Mouse (Mus musculus) embryonic stem cell, embryonic (primary cell): ENCODE results near the gene Fam53a.

Source experiments
- CTCF ChIA-PET, 4 experiments: fragments of 300-600 bp in 2 of 4; fragments of 350-600 bp in 2 of 4; sonication (Branson Sonifier 250); formaldehyde crosslinking; loops; one replicate each; lab custom pipeline; 2022; ENCODE audit warnings: inconsistent platforms in 2 of 4; lab: Charles Lee
- POLR2A ChIA-PET, 4 experiments: fragments of 300-600 bp in 2 of 4; fragments of 350-600 bp in 2 of 4; sonication (Branson Sonifier 250); formaldehyde crosslinking; loops; one replicate each; lab custom pipeline; 2022; ENCODE audit warnings: antibody characterized with exemption in 4 of 4, inconsistent platforms in 1 of 4; lab: Charles Lee

Fam53a gene

GRCm38 (mm10) chr5:33629301-33629987 lies at the start of gene Fam53a, which contains the start of gene Gm9903:
Fam53a (minus strand) TSS chr5:33629635.
Gm9903 (plus strand) TSS chr5:33629925.
- POLR2A ChIA-PET = interaction anchor here (0.6 to 8.1 kb wide), 58 partner anchors 8 to 740 kb away, joined by 3 to 152 read pairs (median 5); partner anchors contain the start of genes Slbp (in 4 of the 4), Tacc3 (in 3 of the 4), Tmem129 (in 3 of the 4) and Fam193a (in 1 of the 4)

GRCm38 (mm10) chr5:33678244-33678643 lies 48.8 kb upstream of the Fam53a start:
- CTCF ChIA-PET = interaction anchor here (0.6 to 6.0 kb wide), 18 partner anchors 9 to 323 kb away, joined by 3 to 49 read pairs (median 4); partner anchors contain the start of genes Fam53a (in 1 of the 4), Gm9903 (in 1 of the 4) and Nsd2 (in 1 of the 4)

More at GRCm38 (mm10) chr5:33629301-33629987, at the start of gene Fam53a, which contains the start of gene Gm9903:
- CTCF ChIA-PET = interaction anchor here in 1 of 4 experiments (1.0 to 2.8 kb wide), 7 partner anchors 12 to 236 kb away, joined by 3 to 11 read pairs (median 4); partner anchors contain the start of gene Slbp

GRCm38 (mm10) chr5:33675964-33676363 lies 46.5 kb upstream of the Fam53a start:
- ChIA-PET POLR2A (interaction anchor here in 2 of 4 experiments (0.9 to 11.2 kb wide), 14 partner anchors 8 to 112 kb away, joined by 3 to 97 read pairs (median 4); partner anchors contain the start of genes Slbp (in 2 of the 2), Fgfr3 (in 1 of the 2), Letm1 (in 1 of the 2) and Tacc3 (in 1 of the 2)), CTCF (interaction anchor here (0.7 to 6.0 kb wide), 17 partner anchors 10 to 278 kb away, joined by 3 to 49 read pairs (median 4); partner anchors contain the start of genes Slbp (in 2 of the 4), Fam53a (in 1 of the 4), Fgfr3 (in 1 of the 4) and Gm9903 (in 1 of the 4))

More at GRCm38 (mm10) chr5:33678244-33678643, 48.8 kb upstream of the Fam53a start:
- POLR2A ChIA-PET = interaction anchor here in 3 of 4 experiments (0.6 to 9.3 kb wide), 24 partner anchors 10 to 152 kb away, joined by 3 to 64 read pairs (median 5); partner anchors contain the start of genes Fam53a (in 2 of the 3), Gm9903 (in 2 of the 3), Slbp (in 2 of the 3) and Fgfr3 (in 1 of the 3)

GRCm38 (mm10) chr5:33674439-33674838 lies 45.0 kb upstream of the Fam53a start:
- ChIA-PET POLR2A (interaction anchor here in 3 of 4 experiments (1.0 to 11.2 kb wide), 15 partner anchors 10 to 108 kb away, joined by 3 to 97 read pairs (median 3); partner anchors contain the start of genes Slbp (in 2 of the 3), Tacc3 (in 2 of the 3), Tmem129 (in 2 of the 3) and Letm1 (in 1 of the 3)), CTCF (interaction anchor here in 3 of 4 experiments (1.4 to 6.0 kb wide), 3 partner anchors 63 to 65 kb away, joined by 4 to 49 read pairs (median 21); no protein-coding TSS in a partner anchor)

- CTCF ChIA-PET = interaction anchor here in 2 of 4 experiments (0.6 to 1.9 kb wide), 5 partner anchors 19 to 88 kb away, joined by 3 to 6 read pairs (median 3); partner anchors contain the start of gene Slbp (in 2 of the 2)
- POLR2A ChIA-PET = interaction anchor here in 3 of 4 experiments (0.6 to 11.2 kb wide), 15 partner anchors 9 to 664 kb away, joined by 3 to 97 read pairs (median 4); partner anchors contain the start of genes Slbp (in 3 of the 3), Tacc3 (in 2 of the 3), Tmem129 (in 2 of the 3) and Gm9903 (in 1 of the 3)
These were observed 42.2 kb upstream of the Fam53a start for GRCm38 (mm10) chr5:33671659-33672058.

- CTCF ChIA-PET = interaction anchor here in 1 of 4 experiments (0.8 to 1.0 kb wide), 2 partner anchors 27 to 70 kb away, joined by 3 read pairs; no protein-coding TSS in a partner anchor
- POLR2A ChIA-PET = interaction anchor here in 3 of 4 experiments (0.8 to 11.2 kb wide), 14 partner anchors 8 to 33 kb away, joined by 3 to 97 read pairs (median 6); partner anchors contain the start of genes Slbp (in 3 of the 3), Tacc3 (in 2 of the 3) and Tmem129 (in 2 of the 3)
These were observed 38.8 kb upstream of the Fam53a start for GRCm38 (mm10) chr5:33668223-33668622.

- ChIA-PET POLR2A (interaction anchor here (0.5 to 15.0 kb wide), 41 partner anchors 7 to 804 kb away, joined by 3 to 307 read pairs (median 4); partner anchors contain the start of genes Gm9903 (in 3 of the 4), Fam53a (in 2 of the 4), Letm1 (in 2 of the 4) and Nelfa (in 1 of the 4)), CTCF (interaction anchor here in 1 of 4 experiments (0.8 kb wide), 1 partner anchor 79 kb away, joined by 3 read pairs; no protein-coding TSS in a partner anchor)
These were observed 29.2 kb upstream of the Fam53a start for GRCm38 (mm10) chr5:33658664-33659050.

GRCm38 (mm10) chr5:33657787-33658663 lies 28.6 kb upstream of the Fam53a start, which contains the start of the genes Tacc3 and Tmem129:
Tacc3 (plus strand) TSS chr5:33658128.
Tmem129 (minus strand) TSS chr5:33658416.
- CTCF ChIA-PET = interaction anchor here in 1 of 4 experiments (0.8 kb wide), 1 partner anchor 80 kb away, joined by 3 read pairs; no protein-coding TSS in a partner anchor
- POLR2A ChIA-PET = interaction anchor here (0.5 to 15.0 kb wide), 47 partner anchors 7 to 804 kb away, joined by 3 to 307 read pairs (median 4); partner anchors contain the start of genes Gm9903 (in 3 of the 4), Letm1 (in 3 of the 4), Fam53a (in 2 of the 4) and Fam193a (in 1 of the 4)

GRCm38 (mm10) chr5:33657251-33657786 lies 27.9 kb upstream of the Fam53a start:
- CTCF ChIA-PET = interaction anchor here in 1 of 4 experiments (0.5 kb wide), 1 partner anchor 23 kb away, joined by 3 read pairs; no protein-coding TSS in a partner anchor
- POLR2A ChIA-PET = interaction anchor here in 3 of 4 experiments (0.6 to 15.0 kb wide), 33 partner anchors 9 to 712 kb away, joined by 3 to 307 read pairs (median 4); partner anchors contain the start of genes Gm9903 (in 3 of the 3), Fam53a (in 2 of the 3), Letm1 (in 2 of the 3) and Fam193a (in 1 of the 3)

- CTCF ChIA-PET = interaction anchor here in 1 of 4 experiments (0.5 kb wide), 1 partner anchor 22 kb away, joined by 3 read pairs; no protein-coding TSS in a partner anchor
- POLR2A ChIA-PET = interaction anchor here in 3 of 4 experiments (0.6 to 15.0 kb wide), 18 partner anchors 9 to 713 kb away, joined by 3 to 307 read pairs (median 6); partner anchors contain the start of genes Gm9903 (in 3 of the 3), Fam53a (in 2 of the 3), Letm1 (in 2 of the 3) and Fam193a (in 1 of the 3)
These were observed 27.3 kb upstream of the Fam53a start for GRCm38 (mm10) chr5:33656739-33657138.

- CTCF ChIA-PET = interaction anchor here in 1 of 4 experiments (0.6 kb wide), 1 partner anchor 82 kb away, joined by 3 read pairs; no protein-coding TSS in a partner anchor
- POLR2A ChIA-PET = interaction anchor here in 3 of 4 experiments (0.6 to 15.0 kb wide), 12 partner anchors 8 to 282 kb away, joined by 3 to 307 read pairs (median 4); partner anchors contain the start of gene Fam53a (in 1 of the 3)
These were observed 25.9 kb upstream of the Fam53a start for GRCm38 (mm10) chr5:33655251-33655840.

- POLR2A ChIA-PET = interaction anchor here in 3 of 4 experiments (0.6 to 15.0 kb wide), 9 partner anchors 7 to 230 kb away, joined by 3 to 307 read pairs (median 4); partner anchors contain the start of gene Fam53a (in 1 of the 3)
These were observed 25.0 kb upstream of the Fam53a start for GRCm38 (mm10) chr5:33654424-33654823.

GRCm38 (mm10) chr5:33652783-33653173 lies 23.3 kb upstream of the Fam53a start:
- ChIA-PET POLR2A (interaction anchor here (0.5 to 15.0 kb wide), 123 partner anchors 8 to 1922 kb away, joined by 3 to 307 read pairs (median 5); partner anchors contain the start of genes Fam53a (in 4 of the 4), Gm9903 (in 4 of the 4), Nelfa (in 3 of the 4) and Ctbp1 (in 2 of the 4)), CTCF (interaction anchor here in 2 of 4 experiments (0.7 to 2.3 kb wide), 9 partner anchors 12 to 157 kb away, joined by 3 to 15 read pairs (median 4); partner anchors contain the start of genes Fam53a (in 1 of the 2) and Gm9903 (in 1 of the 2))

More at GRCm38 (mm10) chr5:33654424-33654823, 25.0 kb upstream of the Fam53a start:
- CTCF ChIA-PET = interaction anchor here in 1 of 4 experiments (0.6 kb wide), 2 partner anchors 83 to 930 kb away, joined by 3 read pairs; no protein-coding TSS in a partner anchor
